Mouse (Mus musculus) right cerebral cortex, adult 18-20 months (tissue): ENCODE measurements at regions not wholly inside any gene's neighbourhood (a gene's known extent, or its start where the extent isn't known, plus 50 kb on each side); places are given as distances from the start of the nearest gene placed in this dataset.

Experiments used
- DNase-seq: peaks from one replicate; pipeline ENCODE4 v3.0.0; 2022; ENCODE audit warnings: mixed read lengths

DNA sequence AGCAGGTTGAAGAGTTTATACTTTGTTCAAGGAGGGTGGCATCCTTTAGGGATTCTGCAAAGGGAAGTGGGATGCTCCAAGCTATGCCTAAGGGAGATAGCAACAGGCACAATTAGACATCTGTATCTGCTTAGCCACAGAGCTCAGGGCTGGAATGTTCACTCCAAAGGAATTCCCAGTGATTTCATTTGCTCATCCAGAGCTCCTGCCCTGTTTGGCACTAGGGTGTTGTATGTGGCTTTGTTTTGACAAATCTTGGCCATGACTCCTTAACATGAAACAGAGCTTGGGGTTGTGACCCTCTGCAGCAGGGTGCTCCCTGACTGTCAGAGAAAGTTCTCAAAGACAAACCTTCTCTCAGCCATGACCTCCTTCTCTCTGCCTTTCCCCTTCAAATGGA lies 194.8 kb upstream of the 1810046K07Rik start:
- DNase-seq = no peak

DNA sequence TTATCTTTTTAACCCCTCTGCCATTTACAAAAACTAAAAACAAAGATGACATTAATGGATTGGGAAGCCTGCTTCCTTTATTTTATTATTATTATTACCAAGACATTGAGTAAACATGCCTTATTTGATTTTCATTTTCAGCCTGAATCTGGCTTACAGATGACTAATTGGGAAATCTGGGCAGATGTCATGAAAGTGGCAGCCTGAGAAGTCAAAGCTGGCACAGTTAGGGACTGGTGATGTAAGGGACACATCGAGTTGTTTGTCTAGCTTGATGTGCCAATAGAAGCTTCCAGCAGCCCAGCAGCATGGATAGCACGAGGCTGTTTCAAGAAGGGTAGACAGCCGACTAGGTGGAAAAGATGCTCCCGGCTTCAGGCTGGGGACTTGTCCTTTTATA lies 197.2 kb upstream of the 1810046K07Rik start:
- DNase-seq = no peak

- DNase-seq = no peak
Measured at GRCm38 (mm10) chr9:51538894-51539293, 210.2 kb upstream of the 1810046K07Rik start.

DNA sequence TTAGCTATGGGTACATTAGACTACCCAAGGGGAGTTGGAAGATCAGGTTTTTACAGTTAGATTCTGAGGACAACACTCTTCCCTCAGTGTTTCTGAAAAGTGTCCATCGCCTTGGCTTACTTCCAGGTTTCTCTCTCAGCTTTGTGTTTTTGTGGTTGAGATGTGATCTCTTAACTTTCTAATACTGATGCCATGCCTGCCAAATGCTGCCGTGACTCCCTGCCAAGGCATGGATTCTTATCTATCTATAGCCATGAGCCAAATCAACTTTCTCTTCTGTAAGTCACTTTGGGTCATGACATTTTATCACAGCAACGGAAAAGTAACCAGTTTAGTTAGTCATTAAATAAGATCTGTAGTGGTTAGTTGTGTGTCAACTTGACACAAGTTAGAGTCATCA lies 213.2 kb upstream of the 1810046K07Rik start:
- no peak for DNase-seq

DNA sequence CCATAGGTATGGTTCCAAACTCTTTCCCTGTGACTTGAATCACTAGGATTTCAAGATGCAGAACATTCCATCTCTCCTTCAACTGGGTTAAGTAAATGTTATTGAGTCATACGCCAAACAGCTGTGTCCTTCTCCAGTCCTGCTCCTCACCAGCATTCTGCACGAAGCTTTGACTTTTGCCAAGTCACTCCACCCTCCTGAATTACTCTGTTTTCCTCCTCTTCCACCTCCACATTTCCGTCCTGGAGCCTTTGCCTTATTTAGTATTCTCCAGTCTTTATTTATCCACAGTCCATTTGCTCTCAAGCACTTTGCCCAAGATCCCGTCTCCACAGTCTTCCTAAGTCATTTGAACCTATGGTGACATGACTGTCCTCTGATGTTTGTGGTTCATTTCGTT lies 193.1 kb upstream of the Arhgap20 start:
- DNase-seq = peak; percentile 21

DNA sequence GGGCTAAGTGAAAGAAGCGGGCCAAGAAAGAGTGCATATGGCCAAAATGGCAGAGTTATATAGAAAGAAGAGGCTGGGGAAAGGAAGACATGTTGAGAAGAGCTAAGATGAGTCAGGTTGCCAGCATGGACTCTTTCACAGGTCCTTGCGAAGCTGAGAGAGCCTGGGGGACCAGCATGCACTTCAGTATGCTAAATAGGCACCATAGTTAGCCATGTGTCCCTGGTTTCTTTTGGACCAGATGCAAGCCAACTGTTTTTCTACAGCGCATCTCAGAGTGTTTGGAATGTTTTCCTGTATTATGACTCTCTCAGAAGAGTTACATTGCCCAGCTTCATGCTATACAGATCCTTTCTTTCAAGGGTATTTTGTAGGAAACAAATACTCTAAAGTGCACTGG lies 183.5 kb upstream of the Arhgap20 start:
- DNase-seq = no peak

DNA sequence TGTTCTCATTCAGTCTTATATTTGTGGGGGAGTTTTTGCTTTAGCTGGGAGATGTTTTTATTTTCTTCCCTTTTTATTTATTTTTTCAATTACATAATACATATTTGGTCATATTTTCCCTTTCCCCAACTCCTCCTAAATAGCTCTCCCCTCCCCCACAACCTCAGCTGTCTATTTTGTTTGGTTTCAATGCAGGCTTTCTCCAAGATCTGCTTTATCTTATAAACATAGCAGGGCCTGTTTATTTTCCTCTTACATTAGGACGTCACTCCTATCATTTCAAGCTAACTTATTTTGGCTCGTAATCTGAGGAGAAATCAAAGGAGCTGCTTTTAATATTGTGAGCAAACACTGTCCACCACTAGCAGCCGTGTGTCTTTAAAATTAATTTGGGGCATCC lies 171.4 kb upstream of the Arhgap20 start:
- no peak for DNase-seq

DNA sequence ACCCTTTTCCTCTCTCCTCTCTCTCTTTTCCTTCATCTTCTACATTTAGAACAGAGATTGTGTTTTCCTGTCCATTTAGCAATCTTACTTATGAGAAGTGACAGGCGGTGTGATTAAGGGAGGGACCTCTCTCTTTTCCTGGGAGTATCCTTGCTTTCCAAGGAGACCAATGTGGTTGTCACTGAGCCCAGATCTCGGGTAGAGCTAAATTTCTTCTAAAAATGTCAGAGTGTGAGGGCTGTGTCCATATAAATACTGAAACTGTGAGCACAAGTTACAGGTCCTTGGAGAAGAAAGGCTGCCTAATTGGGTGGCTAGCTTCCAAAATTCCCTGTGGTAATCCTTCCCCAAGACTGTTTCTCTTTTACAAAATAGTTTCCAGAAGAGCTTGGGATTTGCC lies 166.4 kb upstream of the Arhgap20 start:
- DNase-seq = no peak

- DNase-seq = peak; percentile 10
Measured at GRCm38 (mm10) chr9:51608158-51608557, 157.0 kb upstream of the Arhgap20 start.

DNA sequence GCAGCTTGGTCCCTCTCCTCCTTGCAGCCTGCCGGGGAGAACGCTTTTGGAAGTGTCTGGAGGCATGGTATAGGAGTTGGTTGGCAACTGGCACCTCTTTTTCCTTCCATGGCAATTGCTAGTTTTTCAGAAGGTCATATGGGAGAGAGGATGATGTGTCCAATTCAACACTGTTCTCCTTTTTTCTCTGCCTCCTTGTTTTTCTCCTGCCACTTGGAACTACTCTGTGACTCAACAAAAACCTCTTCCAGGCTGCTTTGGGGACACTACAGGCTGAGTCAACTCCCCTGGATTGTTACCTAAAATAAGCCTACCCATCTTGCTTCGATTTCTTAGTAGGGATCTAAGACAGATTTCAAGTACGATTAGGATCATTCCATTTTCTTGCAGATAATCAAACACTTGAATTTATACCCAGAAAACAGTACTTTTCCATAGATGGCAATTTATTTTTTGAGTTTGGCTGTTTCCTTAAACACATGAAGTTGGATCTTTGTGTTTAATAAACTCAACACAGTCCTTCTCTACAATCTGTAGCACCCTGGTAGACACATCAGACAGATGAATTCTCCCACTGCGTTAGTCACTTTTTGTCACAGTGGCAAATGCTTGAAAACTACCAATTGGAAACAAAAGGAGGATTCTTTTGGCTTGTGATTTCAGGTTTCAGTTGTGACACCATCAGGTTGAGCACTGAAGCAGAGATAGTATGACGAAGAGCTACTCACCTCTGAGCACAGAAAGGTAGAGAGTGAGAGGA lies 156.3 kb upstream of the Arhgap20 start:
- peak; percentile 37 for DNase-seq

DNA sequence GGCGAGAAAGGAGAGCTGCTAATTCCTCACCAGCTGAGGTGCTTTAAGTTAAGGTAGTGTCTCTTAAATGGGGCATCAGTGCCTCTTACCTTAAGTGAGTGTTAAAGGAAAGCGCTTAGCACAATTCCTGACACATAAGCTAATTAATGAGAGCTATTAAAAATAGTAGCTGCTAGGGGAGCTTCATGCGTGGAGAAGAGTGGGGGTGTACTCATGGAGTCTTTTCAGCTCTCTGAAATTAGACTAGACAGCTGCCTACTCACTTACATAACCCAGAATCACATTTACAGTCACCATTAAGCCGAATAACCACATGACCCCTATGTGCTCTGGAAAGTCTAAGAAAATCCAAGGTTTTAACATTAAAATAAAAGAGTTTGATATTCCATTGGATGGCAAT lies 139.0 kb upstream of the Arhgap20 start:
- peak; percentile 25 for DNase-seq

DNA sequence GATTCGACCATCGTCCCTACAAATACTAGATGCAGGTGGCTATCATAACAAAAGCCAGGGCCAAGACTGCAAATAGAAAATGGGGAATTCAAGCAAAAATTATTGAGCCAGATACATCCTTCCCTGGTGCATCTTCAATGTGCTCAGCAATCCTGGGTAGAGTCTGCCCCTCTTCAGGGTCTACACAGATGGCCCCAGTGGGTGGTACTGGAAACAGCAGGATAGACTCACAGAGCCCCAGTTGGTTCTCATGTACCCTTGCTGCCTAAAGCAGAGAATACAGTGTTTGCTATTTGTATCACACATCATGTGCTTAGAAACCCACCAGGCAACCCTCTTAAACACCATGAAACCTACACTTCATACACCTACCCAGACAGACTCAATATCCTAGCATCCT lies 129.0 kb upstream of the Arhgap20 start:
- DNase-seq = no peak

- no peak for DNase-seq
Measured at GRCm38 (mm10) chr9:51636559-51637127, 128.5 kb upstream of the Arhgap20 start.

DNA sequence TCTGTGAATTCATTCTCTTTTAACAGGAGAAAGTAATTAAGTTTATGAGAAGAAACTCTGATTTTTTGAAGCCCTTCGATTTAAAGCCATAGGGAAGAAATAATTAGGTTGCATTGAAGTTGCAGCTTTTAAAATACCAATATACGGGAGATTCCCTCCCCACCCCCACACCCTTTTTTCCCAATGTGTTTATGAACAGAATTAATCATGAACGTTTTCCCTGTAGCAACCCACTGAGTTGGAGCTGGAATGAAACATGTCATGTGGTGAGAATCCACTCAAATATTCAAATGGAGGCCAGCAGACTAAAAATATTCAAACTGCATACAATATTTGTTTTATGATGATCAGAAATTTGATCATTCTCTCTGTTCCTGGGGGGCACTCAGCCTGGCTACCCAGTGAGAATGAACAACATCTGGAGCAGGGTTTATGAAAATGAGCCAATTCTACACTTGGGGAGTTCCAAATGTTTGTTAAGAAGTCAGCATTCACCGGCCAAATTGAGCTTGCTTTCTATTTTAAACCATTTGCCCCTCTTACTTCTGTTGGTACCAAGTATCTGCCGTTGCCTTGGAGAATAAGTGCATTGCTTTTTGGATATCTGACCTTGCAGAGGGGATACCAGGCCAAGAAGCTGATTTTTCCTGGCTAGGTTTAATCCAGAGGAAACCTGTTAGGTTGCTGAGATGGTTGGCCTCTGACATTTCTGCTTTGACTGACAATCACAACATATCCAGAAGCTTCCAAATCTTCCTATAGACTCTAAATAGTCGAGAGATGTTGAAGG lies 127.8 kb upstream of the Arhgap20 start:
- no peak for DNase-seq

GRCm38 (mm10) chr9:51641706-51642105 lies 123.4 kb upstream of the Arhgap20 start:
- peak; percentile 62 for DNase-seq

- no peak for DNase-seq
Measured at GRCm38 (mm10) chr9:51645426-51645825, 119.7 kb upstream of the Arhgap20 start.

DNA sequence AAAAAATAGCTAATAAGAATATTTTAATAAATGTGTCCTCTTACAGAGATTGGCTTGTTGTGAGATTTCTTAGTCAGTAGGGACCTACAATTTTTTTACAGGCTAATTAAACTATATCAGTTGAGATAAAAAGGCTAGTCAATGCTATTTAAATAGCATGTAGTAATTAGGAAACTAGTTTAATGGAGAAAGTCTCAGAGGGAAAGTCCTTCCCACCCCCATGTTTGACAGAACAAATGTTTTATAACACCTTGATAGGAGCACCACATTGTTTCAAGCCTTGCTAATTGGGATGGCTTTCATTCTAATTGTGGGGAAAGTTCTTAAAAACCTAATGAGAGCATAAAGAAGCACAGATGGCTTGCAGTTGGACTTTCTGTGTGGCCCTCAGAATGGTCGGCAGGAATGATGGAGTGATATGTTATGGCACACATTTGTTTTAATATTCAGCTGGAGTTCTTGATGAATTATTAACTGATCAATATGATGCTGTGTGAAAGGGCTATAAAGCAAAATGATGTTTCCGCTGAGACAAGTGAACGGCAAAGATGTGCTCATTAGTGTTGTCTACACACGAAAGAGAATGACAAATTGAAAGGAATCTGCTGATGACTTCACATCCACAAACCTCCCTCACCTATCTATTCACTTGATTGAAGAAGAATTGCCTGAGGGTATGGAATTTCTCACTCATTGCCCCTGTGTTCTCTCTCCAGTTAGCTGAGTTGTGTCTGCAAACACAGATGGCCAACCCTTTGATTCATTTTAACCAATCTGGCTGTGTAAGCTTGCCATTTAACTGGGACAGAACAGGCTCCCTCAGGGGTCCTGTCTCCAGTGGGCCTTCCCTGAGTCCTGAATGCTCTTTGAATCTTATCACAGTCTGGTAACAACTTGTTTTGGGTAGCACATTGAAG lies 111.5 kb upstream of the Arhgap20 start:
- no peak for DNase-seq

- no peak for DNase-seq
Measured at GRCm38 (mm10) chr9:51654645-51655044, 110.5 kb upstream of the Arhgap20 start.

GRCm38 (mm10) chr9:51657796-51658195 lies 107.3 kb upstream of the Arhgap20 start:
- no peak for DNase-seq

DNA sequence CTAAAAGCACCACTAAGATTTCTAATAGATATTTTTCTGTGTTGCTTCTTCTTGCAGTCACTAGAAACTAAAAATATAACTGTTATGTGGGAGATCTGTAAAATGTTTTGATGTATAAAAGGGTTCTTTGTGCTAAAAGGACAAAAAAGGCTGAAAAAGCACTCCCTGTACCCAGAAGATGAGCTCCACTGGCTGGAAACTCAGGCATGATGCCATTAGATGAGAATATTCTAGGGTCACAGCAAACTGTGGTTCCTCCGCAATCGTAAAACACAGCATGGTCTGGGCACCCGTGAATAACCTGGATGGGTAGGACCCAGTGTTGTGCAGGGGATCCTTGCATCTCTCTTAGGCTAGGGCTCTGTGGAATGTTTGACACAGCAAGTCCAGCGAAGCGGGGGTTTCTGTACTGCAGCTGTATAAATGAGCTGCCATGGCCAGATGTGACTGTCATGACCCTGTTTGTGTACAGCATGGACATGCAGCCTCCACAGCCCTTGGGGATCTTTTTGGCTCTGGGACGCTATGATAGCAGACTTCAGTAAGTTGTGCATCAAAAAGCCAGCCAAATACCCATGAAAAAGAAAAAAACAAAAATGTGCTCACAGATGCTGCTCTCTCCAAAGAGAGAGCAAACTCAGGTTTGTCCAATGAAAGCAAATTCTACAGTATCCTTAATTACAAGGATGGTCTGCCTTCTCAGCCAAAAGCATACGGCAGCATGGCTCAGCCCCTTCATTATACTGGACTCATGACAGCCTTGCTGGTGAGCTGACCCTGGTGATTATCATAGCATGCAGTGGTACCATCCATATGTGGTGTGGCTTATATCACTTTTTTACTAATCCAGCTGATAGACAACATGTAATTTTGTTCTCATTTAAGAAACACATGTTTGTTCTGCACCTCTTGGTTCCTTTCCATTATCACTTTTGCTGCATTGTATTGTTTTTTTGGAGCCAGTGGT lies 103.9 kb upstream of the Arhgap20 start:
- DNase-seq = peak; percentile 46

DNA sequence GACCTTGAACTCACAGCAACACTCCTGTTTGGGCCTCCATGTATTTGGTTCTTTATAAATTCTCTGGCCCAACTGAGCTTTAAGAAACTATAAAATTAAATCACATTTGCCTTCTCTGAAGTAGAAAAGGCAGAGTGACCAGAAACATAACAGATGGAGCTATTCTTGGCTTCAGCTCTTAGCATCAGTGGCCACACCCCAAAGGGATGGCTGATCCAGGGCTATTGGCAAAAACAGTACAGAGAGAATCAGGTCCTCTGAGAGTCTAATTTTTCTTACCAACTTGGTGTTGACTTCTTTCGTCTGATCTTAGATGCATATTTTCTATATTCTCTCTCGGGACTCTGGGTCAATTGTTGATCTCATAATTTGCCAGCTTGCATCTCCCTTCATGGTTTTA lies 103.2 kb upstream of the Arhgap20 start:
- no peak for DNase-seq

DNA sequence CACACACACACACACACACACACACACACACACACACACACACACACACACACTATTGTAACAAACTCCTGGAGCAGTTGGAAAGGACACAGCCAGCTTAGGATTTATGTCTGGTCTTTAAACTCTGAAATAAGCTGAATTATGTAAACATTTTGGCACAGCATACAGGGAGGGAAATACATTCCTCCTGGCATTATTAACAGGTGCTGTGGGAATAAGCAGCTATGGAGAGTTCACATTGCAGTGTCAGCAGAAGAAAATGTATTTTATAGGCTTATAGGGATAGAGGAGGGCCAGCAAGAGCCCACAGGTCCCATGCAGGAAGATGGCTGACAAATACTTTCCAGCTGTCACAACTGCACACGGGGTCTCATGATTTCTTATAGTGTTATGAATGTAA lies 100.8 kb upstream of the Arhgap20 start:
- no peak for DNase-seq
